Mouse (Mus musculus) liver, embryonic 12.5 days (tissue): ENCODE data around the gene Enpp6. TPM values are rescaled to one million over a fixed set of nuclear protein-coding genes. Genes with fewer than 3 reads are reported as not detected.

Experiments
- ATAC-seq: fragments of 200-750 bp; cut with Nextera tagmentation; 2 replicates; pipeline ENCODE4 v1.8.0; 2017; ENCODE audit warnings: moderate number of reproducible peaks, mild to moderate bottlenecking, moderate library complexity
- H3K27ac ChIP-seq: fragments of 300-500 bp; sonication (generic); 2 replicates; pipeline ENCODE4 v1.5.1; 2016; ENCODE audit warnings: mild to moderate bottlenecking
- H3K27me3 ChIP-seq: fragments of 300-500 bp; sonication (generic); replicated peaks from 2 replicates; pipeline ENCODE4 v1.6.1; 2016; ENCODE audit warnings: mild to moderate bottlenecking, moderate library complexity
- H3K36me3 ChIP-seq: fragments of 300-500 bp; sonication (generic); 2 replicates; pipeline ENCODE4 v1.6.1; 2016; ENCODE audit warnings: mild to moderate bottlenecking, moderate library complexity
- H3K4me1 ChIP-seq: fragments of 300-500 bp; sonication (generic); 2 replicates; pipeline ENCODE4 v1.6.1; 2016
- H3K4me2 ChIP-seq: fragments of 300-500 bp; sonication (generic); 2 replicates; pipeline ENCODE4 v1.6.1; 2016; ENCODE audit warnings: mild to moderate bottlenecking, moderate library complexity
- H3K4me3 ChIP-seq: fragments of 300-500 bp; sonication (generic); 2 replicates; pipeline ENCODE4 v1.5.1; 2016; ENCODE audit warnings: mild to moderate bottlenecking, moderate library complexity
- H3K9ac ChIP-seq: fragments of 300-500 bp; sonication (generic); 2 replicates; pipeline ENCODE4 v1.6.1; 2016; ENCODE audit warnings: mild to moderate bottlenecking, moderate library complexity
- H3K9me3 ChIP-seq: fragments of 300-500 bp; sonication (generic); replicated peaks from 2 replicates; pipeline ENCODE4 v1.6.1; 2016; ENCODE audit warnings: mild to moderate bottlenecking, moderate library complexity
- WGBS: fragments of 180-500 bp; shearing (Covaris S2); methylation state at CpG from one replicate; pipeline ENCODE4 v1.1.7; 2016; ENCODE audit not compliant: insufficient replicate concordance; 5-methylcytosine and 5-hydroxymethylcytosine counted together
- polyA plus RNA-seq: library from polyadenylated mRNA; unstranded; fragments of >200 nt; fragmentation: Nextera tagmentation; extraction: Ambion mirVana; gene quantifications from 2 replicates; pipeline ENCODE4 v1.2.1, GENCODE M21; 2016

The Enpp6 gene
- polyA plus RNA-seq: 0.25 and 0.29 TPM in 2 replicates

GRCm38 (mm10) chr8:46986386-46987140 is at the start of gene Enpp6:
Enpp6 (plus strand) TSS chr8:46986887.
- no peak for ATAC-seq
- 77% methylated on average over 8 of the region's 8 CpGs for WGBS
- no peaks in the 10 kb centered on the region for H3K27me3 ChIP-seq
- no peak within 1 kb of the TSS for H3K27ac ChIP-seq
- no peak within 1 kb of the TSS for H3K4me3 ChIP-seq
- no peaks in the 10 kb centered on the region for H3K4me1 ChIP-seq
- H3K36me3 ChIP-seq: no peaks in the 10 kb centered on the region
- H3K9me3 ChIP-seq: no peaks in the 10 kb centered on the region
- no peak within 1 kb of the TSS for H3K4me2 ChIP-seq
- H3K9ac ChIP-seq: no peak within 1 kb of the TSS

- no peak for ATAC-seq
- H3K4me1 ChIP-seq: no peaks in the 10 kb centered on the region
Measured at GRCm38 (mm10) chr8:46938218-46938617, 48.5 kb upstream of the Enpp6 start.

GRCm38 (mm10) chr8:46941295-46941694 is 45.4 kb upstream of the Enpp6 start:
- Histone ChIP-seq H3K4me2 (no peak overlapping the region), H3K9me3 (no peaks in the 10 kb centered on the region), H3K27me3 (no peaks in the 10 kb centered on the region), H3K4me1 (no peaks in the 10 kb centered on the region), H3K36me3 (no peaks in the 10 kb centered on the region), H3K4me3 (no peak overlapping the region), H3K27ac (no peak overlapping the region), H3K9ac (no peak overlapping the region)
- 70% methylated on average over 11 of the region's 11 CpGs for WGBS
- ATAC-seq: no peak

More at GRCm38 (mm10) chr8:46938218-46938617, 48.5 kb upstream of the Enpp6 start:
- H3K9ac ChIP-seq: no peak overlapping the region
- no peak overlapping the region for H3K4me3 ChIP-seq
- H3K27ac ChIP-seq: no peak overlapping the region
- H3K36me3 ChIP-seq: no peaks in the 10 kb centered on the region
- H3K27me3 ChIP-seq: no peaks in the 10 kb centered on the region
- H3K4me2 ChIP-seq: no peak overlapping the region
- no peaks in the 10 kb centered on the region for H3K9me3 ChIP-seq
- WGBS: 60% methylated on average over 4 of the region's 4 CpGs

GRCm38 (mm10) chr8:46941731-46942650 is 44.7 kb upstream of the Enpp6 start:
- no peaks in the 10 kb centered on the region for H3K36me3 ChIP-seq
- no peak for ATAC-seq
- H3K9me3 ChIP-seq: no peaks in the 10 kb centered on the region
- H3K4me2 ChIP-seq: no peak overlapping the region
- no peak overlapping the region for H3K27ac ChIP-seq
- no peak overlapping the region for H3K9ac ChIP-seq
- 71% methylated on average over 15 of the region's 15 CpGs for WGBS
- no peaks in the 10 kb centered on the region; the same call in 1 of the 2 replicates for H3K27me3 ChIP-seq
- no peaks in the 10 kb centered on the region for H3K4me1 ChIP-seq
- no peak overlapping the region for H3K4me3 ChIP-seq

GRCm38 (mm10) chr8:46942651-46943024 is 44.0 kb upstream of the Enpp6 start:
- Histone ChIP-seq H3K4me2 (no peak overlapping the region), H3K4me3 (no peak overlapping the region), H3K9me3 (no peaks in the 10 kb centered on the region), H3K27me3 (no peaks in the 10 kb centered on the region; the same call in 1 of the 2 replicates), H3K36me3 (no peaks in the 10 kb centered on the region), H3K4me1 (no peaks in the 10 kb centered on the region), H3K27ac (no peak overlapping the region), H3K9ac (no peak overlapping the region)
- ATAC-seq: no peak
- 70% methylated on average over 11 of the region's 11 CpGs for WGBS

GRCm38 (mm10) chr8:46943337-46943736 is 43.4 kb upstream of the Enpp6 start:
- Histone ChIP-seq H3K36me3 (no peaks in the 10 kb centered on the region), H3K4me2 (no peak overlapping the region), H3K9me3 (no peaks in the 10 kb centered on the region), H3K4me1 (no peaks in the 10 kb centered on the region), H3K9ac (no peak overlapping the region), H3K27me3 (no peaks in the 10 kb centered on the region; the same call in 1 of the 2 replicates), H3K4me3 (no peak overlapping the region), H3K27ac (no peak overlapping the region)
- ATAC-seq: no peak
- WGBS: 73% methylated on average over 4 of the region's 4 CpGs

GRCm38 (mm10) chr8:46946181-46946580 is 40.5 kb upstream of the Enpp6 start:
- H3K4me2 ChIP-seq: no peak overlapping the region
- no peak overlapping the region for H3K9ac ChIP-seq
- ATAC-seq: no peak
- no peaks in the 10 kb centered on the region for H3K4me1 ChIP-seq
- no peak overlapping the region for H3K27ac ChIP-seq
- no peaks in the 10 kb centered on the region for H3K36me3 ChIP-seq
- 54% methylated on average over 5 of the region's 5 CpGs for WGBS
- no peak overlapping the region for H3K4me3 ChIP-seq
- H3K9me3 ChIP-seq: no peaks in the 10 kb centered on the region
- no peaks in the 10 kb centered on the region; the same call in 1 of the 2 replicates for H3K27me3 ChIP-seq

- H3K27ac ChIP-seq: no peak overlapping the region
- 69% methylated on average over 14 of the region's 14 CpGs for WGBS
Measured at GRCm38 (mm10) chr8:46948091-46948757, 38.5 kb upstream of the Enpp6 start.

GRCm38 (mm10) chr8:46953472-46953871 is 33.2 kb upstream of the Enpp6 start:
- Histone ChIP-seq H3K9ac (no peak overlapping the region), H3K4me2 (no peak overlapping the region), H3K27me3 (no peaks in the 10 kb centered on the region), H3K9me3 (no peaks in the 10 kb centered on the region), H3K4me3 (no peak overlapping the region), H3K36me3 (no peaks in the 10 kb centered on the region), H3K27ac (no peak overlapping the region), H3K4me1 (no peaks in the 10 kb centered on the region)
- ATAC-seq: no peak
- WGBS: 17% methylated on average over 7 of the region's 7 CpGs

More at GRCm38 (mm10) chr8:46948091-46948757, 38.5 kb upstream of the Enpp6 start:
- H3K27me3 ChIP-seq: no peaks in the 10 kb centered on the region; the same call in 1 of the 2 replicates
- no peak for ATAC-seq
- H3K4me2 ChIP-seq: no peak overlapping the region
- H3K9ac ChIP-seq: no peak overlapping the region
- no peaks in the 10 kb centered on the region for H3K4me1 ChIP-seq
- no peaks in the 10 kb centered on the region for H3K9me3 ChIP-seq
- no peak overlapping the region for H3K4me3 ChIP-seq
- H3K36me3 ChIP-seq: no peaks in the 10 kb centered on the region

GRCm38 (mm10) chr8:46962630-46963427 is 23.9 kb upstream of the Enpp6 start:
- Histone ChIP-seq H3K4me3 (no peak overlapping the region), H3K9me3 (no peaks in the 10 kb centered on the region), H3K4me1 (no peaks in the 10 kb centered on the region), H3K36me3 (no peaks in the 10 kb centered on the region), H3K4me2 (no peak overlapping the region), H3K9ac (no peak overlapping the region), H3K27ac (no peak overlapping the region), H3K27me3 (no peaks in the 10 kb centered on the region)
- WGBS: 54% methylated on average over 10 of the region's 10 CpGs
- ATAC-seq: no peak

GRCm38 (mm10) chr8:46963619-46964145 is 23.0 kb upstream of the Enpp6 start:
- ATAC-seq: no peak
- no peaks in the 10 kb centered on the region for H3K36me3 ChIP-seq
- 37% methylated on average over 8 of the region's 8 CpGs for WGBS

More at GRCm38 (mm10) chr8:46963619-46964145, 23.0 kb upstream of the Enpp6 start:
- Histone ChIP-seq H3K27ac (no peak overlapping the region), H3K9me3 (no peaks in the 10 kb centered on the region), H3K9ac (no peak overlapping the region), H3K27me3 (no peaks in the 10 kb centered on the region), H3K4me1 (no peaks in the 10 kb centered on the region), H3K4me2 (no peak overlapping the region), H3K4me3 (no peak overlapping the region)
